Mouse (Mus musculus): Measurements from ENCODE around the gene Yipf1.

Yipf1 gene

DNA sequence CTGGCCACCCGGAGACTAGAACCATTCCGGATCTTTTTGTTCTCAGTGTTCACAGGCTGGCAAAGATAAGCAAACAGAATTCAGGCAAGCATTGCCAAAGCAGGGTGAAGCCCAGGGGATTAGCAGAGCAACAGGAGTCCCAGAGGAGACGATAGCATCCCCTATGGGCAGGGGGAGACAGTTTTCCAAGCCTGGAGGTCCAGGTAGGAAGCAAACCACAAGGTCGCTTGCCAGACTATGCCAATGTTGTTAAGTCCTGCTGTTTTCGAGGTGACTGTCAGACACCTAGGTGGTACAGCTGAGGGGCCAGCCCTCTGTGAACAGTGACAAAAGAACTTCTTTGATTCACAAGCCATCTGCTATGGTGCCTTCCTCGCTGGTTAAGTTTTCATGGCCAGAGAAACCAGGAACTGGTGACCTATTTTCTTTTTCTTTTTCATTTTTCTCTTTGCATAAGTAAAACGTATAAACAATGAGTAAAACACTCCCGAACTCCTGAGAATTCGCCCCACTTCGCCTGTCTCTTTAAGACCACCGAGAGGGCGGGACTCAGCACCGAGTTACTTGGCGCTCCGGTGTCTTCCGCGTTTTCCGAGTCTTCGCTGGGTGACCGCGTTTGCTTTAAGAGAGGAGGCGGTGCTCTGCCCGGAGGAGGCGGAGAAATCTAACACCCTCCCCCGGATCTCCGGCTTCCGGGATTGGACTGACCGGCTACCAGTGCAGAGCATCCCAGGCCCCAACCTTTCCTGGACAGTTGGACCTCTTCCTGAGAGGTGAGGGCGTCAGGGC lies at the start of gene Yipf1:
TSS of gene Yipf1 (plus strand) at position 674 of the 789 bp plus-strand sequence.
- DNase-seq: peak; percentile 96

GRCm38 (mm10) chr4:107273683-107274082 lies 40.5 kb upstream of the Yipf1 start:
- no peak for DNase-seq

GRCm38 (mm10) chr4:107274511-107274910 lies 39.7 kb upstream of the Yipf1 start:
- no peak for DNase-seq

GRCm38 (mm10) chr4:107278188-107278707 lies 35.9 kb upstream of the Yipf1 start:
- peak; percentile 34 for DNase-seq

GRCm38 (mm10) chr4:107280843-107281475 lies 33.2 kb upstream of the Yipf1 start:
- DNase-seq: no peak

- DNase-seq: peak; percentile 56
Observed at GRCm38 (mm10) chr4:107285446-107286200, 28.5 kb upstream of the Yipf1 start.

GRCm38 (mm10) chr4:107286386-107286785 lies 27.8 kb upstream of the Yipf1 start:
- DNase-seq: no peak

DNA sequence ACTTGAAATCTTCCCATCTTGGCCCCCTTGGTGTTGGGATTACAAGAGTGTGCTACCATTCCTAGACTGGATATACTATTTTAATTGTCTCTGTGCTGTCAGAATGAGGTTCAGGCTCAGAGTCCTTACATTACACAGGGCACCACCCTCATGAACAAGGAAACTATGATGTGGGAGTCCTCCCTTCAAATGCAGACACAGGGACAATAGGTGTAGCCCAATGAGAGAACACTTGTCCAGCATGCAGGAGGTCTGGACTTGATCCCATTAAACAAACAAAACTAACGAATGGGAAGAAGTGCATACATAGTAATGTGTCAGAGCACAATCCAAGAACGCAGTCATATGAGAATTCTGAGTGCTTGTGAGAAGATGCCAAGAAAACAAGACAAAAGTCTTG lies 26.6 kb upstream of the Yipf1 start:
- no peak for DNase-seq

GRCm38 (mm10) chr4:107291611-107292272 lies 22.4 kb upstream of the Yipf1 start:
- no peak for DNase-seq

DNA sequence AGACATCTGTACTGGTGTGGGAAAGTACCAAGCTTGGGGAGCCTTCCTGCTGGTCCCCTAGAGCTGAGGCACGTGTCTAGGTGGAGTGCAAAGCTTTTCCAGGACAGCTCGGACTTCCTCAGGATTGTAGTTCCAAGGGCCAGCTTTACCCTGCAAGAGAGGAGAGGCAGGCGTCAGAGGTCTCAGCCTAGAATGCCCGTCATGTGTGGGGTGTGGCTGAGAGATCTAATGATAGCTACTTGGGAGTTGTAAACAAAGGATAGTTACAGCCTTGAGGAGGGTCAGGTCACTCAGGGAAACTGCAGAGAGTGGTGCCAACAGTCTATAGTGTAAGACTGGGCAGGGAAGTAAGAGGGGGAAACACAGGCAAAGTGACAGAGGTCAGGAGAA lies 21.9 kb upstream of the Yipf1 start:
- peak; percentile 71 for DNase-seq

GRCm38 (mm10) chr4:107298071-107298606 lies 16.0 kb upstream of the Yipf1 start:
- DNase-seq: no peak

DNA sequence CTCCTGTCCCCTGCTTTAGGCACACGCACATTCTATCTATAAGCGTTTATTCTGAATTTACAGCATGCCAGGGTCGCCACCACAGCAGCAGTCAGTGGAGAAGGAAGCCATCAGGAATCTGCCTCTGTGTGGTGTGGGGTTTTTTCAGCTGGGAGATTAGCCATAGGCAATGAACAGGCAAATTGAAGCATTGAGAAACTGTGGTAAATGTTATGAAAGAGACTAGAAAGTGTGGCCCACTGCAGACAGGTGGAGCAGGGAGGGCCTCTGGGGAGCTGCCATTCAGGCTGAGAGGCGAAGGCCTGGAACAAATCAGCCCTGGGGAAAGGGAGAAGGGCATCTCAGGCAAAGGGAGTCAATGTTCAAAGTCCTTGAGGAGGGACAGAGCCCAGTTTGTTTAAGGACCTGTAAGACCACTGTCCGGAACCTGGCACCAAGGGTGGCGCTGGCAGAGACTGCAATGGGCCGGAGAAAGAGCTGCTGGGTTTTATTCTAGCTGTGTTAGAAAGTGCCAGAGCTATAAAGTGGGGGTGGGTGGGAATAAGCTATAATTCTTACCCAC lies 14.3 kb upstream of the Yipf1 start:
- no peak for DNase-seq

- no peak for DNase-seq
Observed at GRCm38 (mm10) chr4:107300371-107300770, 13.8 kb upstream of the Yipf1 start.

GRCm38 (mm10) chr4:107300902-107301555 lies 13.1 kb upstream of the Yipf1 start:
- DNase-seq: no peak

- DNase-seq: peak; percentile 24
Observed at GRCm38 (mm10) chr4:107302221-107302620, 11.9 kb upstream of the Yipf1 start.

- no peak for DNase-seq
Observed at GRCm38 (mm10) chr4:107302832-107303231, 11.3 kb upstream of the Yipf1 start.

DNA sequence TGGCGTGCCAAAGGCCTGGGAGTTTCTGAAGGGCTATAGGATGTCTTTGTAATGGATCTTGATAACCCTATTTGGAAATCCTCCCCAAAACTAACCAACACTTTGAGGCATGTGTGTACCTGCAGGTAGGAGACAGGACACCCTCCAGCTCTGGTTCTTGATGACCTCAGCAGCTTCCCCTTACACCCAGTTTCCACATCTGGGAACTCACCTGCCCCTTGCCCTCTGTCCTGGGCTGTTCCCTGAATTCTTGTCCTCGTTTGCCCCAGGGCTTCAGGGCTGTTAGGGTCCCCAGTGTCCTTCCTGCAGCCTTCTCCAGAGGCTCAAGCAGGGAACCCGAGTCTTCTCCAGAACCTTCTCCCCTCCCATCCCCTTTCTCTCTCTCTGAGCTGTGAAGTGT lies 10.6 kb upstream of the Yipf1 start:
- DNase-seq: no peak

DNA sequence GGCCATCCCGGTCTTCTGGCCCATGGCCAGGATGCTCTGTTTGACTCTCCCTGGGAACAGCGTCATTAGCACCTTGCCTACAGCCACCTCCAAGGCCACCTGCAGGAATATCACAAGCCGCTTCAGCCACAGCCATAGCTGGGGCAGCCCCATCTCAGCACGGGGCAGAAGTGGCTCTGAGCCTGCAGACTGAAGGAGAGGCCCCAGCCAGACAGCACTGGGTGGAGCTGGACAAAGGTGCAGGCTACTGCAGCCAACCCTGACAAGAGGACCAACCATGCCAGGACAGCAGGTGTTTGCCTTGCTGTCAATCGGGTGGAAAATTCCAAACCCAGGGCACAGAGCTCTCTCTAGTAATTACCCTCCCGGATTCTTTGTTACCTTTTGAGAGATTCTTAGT lies 7.2 kb upstream of the Yipf1 start, which contains the start of gene Dio1:
TSS of gene Dio1 (minus strand) at position 204 of the 400 bp plus-strand sequence.
- DNase-seq: no peak

GRCm38 (mm10) chr4:107314479-107314805 lies 279 bp downstream of the Yipf1 start:
- no peak for DNase-seq

DNA sequence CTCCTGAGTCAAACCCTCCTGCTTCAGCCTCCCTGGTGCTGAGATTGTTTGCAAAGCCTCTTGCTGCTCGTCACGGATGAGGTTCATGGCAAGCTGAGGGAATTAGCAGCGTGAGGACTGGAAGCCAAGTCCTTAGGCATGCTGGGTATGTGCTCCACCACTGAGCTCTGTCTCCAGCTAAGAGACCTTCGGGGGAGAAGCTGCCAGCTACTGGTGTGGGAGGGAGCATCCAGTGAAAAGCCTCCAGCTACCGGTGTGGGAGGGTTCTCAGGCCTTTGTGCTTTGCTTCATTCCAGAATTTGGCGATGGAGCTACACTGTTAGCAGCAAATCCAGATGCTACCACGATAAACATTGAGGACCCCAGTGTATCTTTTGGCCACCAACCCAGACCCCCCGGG lies 4.5 kb downstream of the Yipf1 start:
- no peak for DNase-seq

GRCm38 (mm10) chr4:107321041-107321440 lies 6.9 kb downstream of the Yipf1 start:
- DNase-seq: no peak

GRCm38 (mm10) chr4:107323113-107323512 lies 8.9 kb downstream of the Yipf1 start:
- no peak for DNase-seq
